Mouse (Mus musculus): ENCODE data around the gene Glis3.

GRCm38 (mm10) chr19:28416069-28416468 lies 263.8 kb downstream of the Glis3 start:
- TF ChIP-seq CTCF (IDR thresholded peaks at IDR 0.05) (no peak), EP300 (IDR thresholded peaks at IDR 0.05) (no peak)
